Mouse (Mus musculus): ENCODE results near the gene Gm2001.
"Not testable (repeated sequence)": the region's sequence is repeated elsewhere in the genome, so short reads cannot be mapped to it uniquely, and the experiment has no call there.

The Gm2001 gene

DNA sequence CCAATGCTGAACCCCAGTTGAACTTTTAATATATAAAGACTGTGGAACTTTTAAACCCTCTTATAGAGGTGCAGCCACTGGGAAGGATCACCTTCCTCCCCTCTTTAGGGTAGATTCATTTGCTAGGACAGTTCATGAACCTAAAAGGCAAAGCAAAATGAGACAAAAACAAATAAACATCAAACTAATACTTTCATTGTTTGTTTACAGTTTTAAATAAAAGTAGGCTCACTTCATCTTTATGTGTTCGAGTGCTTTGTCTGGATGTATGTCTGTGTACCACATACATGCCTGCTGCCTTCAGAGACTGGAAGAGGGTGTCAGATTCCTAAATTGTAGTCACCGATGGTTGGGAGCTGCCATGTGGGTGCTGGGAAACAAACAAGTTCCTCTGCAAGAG, at the start of gene Gm2001:
TSS of gene Gm2001 (minus strand) at position 101 of the 400 bp plus-strand sequence.
- not testable (repeated sequence) for DNase-seq

DNA sequence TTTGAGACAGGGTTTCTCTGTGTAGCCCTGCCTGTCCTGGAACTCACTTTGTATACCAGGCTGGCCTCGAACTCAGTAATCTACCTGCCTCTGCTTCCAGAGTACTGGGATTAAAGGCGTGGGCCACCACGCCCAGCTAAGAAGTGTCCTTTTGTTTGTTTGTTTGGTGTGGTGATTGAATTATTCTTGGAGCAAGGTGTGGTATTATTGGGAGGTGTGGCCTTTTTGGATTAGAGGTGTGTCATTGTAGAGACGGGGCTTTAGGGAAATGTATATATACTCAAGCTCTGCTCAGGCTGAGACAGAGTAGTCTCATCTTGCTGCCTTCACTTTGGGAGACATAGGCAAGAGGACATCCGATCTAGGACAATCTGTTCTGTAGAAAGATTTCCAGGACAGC, 31.6 kb upstream of the Gm2001 start, which contains the start of gene Gm2016:
TSS of gene Gm2016 (plus strand) at position 301 of the 400 bp plus-strand sequence.
- not testable (repeated sequence) for DNase-seq

DNA sequence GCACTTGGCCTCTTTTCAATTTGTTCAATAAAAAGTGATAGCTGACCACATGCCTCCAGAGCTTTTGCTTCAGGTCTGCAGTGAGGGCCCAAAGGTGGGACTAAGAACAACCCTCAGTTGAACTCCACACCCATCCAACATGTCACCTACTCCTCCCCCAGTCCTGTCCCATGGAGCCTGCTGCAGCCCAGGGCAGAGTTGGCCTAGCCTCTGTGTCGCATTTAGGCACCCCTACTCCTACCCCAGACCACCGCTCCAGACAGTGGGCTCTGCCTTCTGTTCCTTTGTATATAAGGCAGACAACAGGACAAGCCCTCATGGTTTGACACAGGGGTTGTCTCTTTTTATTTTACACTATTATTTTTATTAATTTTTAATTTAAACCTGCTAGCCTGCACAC, 21.9 kb upstream of the Gm2001 start:
- DNase-seq, result peak; percentile 88

DNA sequence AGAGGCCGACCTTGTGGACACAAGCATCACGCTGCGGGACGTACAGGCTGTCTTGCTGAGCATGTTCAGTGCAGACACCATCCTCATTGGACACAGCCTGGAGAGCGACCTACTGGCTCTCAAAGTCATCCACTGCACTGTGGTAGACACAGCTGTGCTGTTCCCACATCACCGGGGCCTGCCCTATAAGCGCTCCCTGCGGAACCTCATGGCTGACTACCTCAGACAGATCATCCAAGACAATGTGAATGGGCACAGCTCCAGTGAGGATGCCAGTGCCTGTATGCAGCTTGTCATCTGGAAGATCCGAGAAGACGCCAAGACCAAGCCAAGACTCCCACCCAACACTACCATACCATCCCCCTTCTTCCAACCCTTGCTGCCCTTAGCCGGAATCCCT, 21.5 kb upstream of the Gm2001 start:
- DNase-seq, result peak; percentile 81

DNA sequence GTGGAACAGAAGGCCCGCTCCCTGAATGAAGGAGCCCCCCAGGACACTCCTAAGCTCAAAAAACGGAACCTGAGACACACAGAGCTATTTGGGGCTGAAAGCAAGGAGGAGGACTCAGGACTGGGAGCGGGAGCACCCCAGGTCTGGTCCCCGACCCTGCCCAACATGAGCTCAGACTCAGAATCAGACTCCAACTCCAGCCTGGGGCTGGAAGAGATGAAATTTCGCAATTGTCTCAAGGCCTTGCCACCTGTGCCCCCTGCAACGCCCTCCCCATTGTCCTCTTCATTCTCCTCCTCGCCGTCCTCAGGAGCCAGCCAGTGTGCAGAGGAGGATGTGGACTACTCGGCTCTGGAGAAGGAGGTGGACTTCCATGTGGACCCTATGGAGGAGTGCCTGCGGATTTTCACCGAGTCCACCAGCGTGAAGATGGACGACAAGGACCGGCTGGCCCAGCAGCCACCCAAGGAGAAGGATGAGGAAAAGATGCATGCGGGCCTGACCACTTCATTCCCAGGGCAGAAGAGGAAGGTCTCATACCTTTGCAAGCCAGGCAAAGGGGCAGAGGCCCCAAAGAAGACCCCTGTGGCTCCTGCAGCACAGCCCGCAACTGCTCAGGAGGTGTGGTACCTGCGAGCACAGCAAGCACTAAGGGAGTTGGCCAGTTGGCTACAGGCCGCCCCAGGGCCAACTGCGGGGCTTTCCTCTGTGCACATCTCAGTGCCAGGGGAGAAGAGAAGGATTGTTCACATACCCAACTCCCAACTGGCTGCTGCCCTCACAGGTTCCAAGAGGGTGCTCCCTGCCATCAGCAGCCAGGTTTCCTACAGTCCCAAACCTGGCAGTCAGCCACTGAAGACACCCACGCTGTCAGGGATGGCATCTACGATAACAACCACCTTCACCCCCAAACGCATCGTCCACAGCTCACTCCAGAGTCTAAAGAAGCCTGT, 19.9 kb upstream of the Gm2001 start:
- DNase-seq, result peak; percentile 91

DNA sequence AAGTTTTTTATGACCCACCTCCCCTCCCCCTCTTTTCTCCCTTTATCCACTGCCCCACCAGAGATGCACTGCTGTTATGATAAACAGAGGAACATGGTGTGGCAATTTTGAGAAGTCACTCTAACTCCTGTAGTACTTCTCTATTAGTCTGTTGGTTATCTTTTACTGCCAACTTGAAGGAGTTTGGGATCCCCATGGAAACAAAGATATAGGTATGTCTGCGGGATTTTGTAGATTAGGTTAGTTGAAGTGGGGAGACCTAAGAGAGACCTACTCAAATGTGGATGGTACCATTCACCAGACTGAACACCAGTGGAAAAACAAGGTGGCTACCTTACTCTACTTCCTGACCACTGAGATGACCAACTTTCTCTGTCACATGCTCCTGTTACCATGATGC, 13.9 kb upstream of the Gm2001 start:
- not testable (repeated sequence) for DNase-seq

DNA sequence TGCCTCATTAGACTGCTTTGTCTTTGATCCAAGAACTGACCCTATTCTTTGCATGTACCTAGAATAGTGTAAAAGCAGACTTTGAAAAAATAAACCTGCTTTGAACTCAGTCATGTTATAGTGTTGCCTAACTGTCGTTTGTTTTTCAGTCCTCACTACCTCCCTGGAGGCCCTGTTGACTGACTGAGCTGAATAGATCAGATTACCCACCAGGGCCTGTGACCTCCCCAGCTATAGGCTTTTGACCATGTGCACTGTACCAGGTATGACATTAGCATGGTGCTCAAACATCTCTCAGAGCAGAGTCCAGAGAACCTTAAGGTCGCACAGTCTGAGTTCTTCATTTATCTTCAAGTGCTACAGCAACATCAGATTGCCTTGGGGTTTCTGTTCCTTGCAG, 8.5 kb upstream of the Gm2001 start:
- DNase-seq, result not testable (repeated sequence)

DNA sequence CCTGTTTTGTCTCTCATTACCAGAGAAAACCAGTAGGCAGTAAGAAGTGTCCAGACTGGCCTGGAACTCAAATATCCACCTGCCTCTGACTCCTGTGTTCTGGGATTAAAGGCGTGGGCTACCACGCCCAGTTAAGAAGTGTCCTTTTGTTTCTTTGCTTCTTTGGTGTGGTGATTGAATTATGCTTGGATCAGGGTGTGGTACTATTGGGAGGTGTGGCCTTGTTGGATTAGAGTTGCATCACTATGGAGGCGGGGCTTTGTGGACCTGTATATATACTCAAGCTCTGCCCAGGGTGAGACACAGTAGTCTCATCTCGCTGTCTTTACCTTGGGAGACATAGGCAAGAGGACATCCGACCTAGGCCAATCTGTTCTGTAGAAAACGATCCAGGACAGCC, 25.9 kb downstream of the Gm2001 start, which contains the start of gene BB287469:
TSS of gene BB287469 (plus strand) at position 301 of the 400 bp plus-strand sequence.
- DNase-seq, result not testable (repeated sequence)

DNA sequence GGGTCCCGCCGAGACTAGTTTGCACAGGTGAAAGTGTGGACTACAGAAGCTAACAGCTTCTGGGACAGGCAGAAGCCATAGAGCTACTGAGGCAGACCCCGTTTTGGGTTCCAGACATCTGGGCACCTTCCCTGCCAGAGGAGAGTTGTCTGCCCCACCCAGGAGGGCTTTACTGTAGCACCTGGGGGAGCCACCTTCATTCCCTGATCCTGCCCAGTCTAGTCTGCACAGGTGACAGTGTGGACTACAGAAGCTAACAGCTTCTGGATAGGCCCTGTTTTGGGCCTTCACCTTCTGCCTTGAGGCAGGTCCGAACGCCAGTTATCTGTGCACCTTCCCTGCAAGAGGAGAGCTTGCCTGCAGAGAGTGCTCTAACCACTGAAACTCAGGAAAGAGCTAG, 44.2 kb downstream of the Gm2001 start:
- DNase-seq, result peak; percentile 91

DNA sequence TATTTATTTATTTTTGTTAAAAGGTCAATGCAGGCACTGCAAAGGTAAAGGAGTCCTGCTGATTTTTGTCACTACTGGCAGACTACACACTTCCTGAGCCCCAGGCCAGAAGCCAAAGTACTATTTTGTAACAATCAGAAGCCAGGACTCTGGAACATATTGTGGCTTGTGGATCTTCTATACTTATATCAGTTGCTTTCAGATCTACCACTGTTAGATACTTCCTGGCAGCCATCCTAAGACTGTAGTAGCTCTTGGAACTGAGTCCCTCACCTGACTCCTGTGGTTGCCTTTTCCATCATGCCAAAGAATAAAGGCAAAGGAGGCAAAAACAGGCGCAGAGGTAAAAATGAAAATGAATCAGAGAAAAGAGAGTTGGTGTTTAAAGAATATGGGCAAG, 46.9 kb downstream of the Gm2001 start, which contains the start of gene Gm21936:
TSS of gene Gm21936 (plus strand) at position 301 of the 400 bp plus-strand sequence.
- not testable (repeated sequence) for DNase-seq
